Mouse (Mus musculus) hindbrain, embryonic 16.5 days (tissue): Measurements from ENCODE around the gene Zfp628. TPM values are rescaled to one million over a fixed set of nuclear protein-coding genes. Genes with fewer than 3 reads are reported as not detected.

Experiments used
- ATAC-seq: fragments of 200-750 bp; cut with Nextera tagmentation; 2 replicates; pipeline ENCODE4 v1.8.0; 2017; ENCODE audit warnings: moderate TSS enrichment, moderate library complexity
- H3K27ac ChIP-seq: fragments of 300-500 bp; sonication (generic); 2 replicates; pipeline ENCODE4 v1.5.1; 2014; ENCODE audit warnings: low read depth, mild to moderate bottlenecking, control low read depth, low read length, moderate library complexity
- H3K27me3 ChIP-seq: fragments of 300-500 bp; sonication (generic); replicated peaks from 2 replicates; pipeline ENCODE4 v1.6.1; 2014; ENCODE audit warnings: low read length; ENCODE audit not compliant: control insufficient read depth, insufficient read depth
- H3K36me3 ChIP-seq: fragments of 300-500 bp; sonication (generic); 2 replicates; pipeline ENCODE4 v1.6.1; 2014; ENCODE audit warnings: mild to moderate bottlenecking, low read length, moderate library complexity, mixed read lengths; ENCODE audit not compliant: control insufficient read depth, insufficient read depth
- H3K4me1 ChIP-seq: fragments of 300-500 bp; sonication (generic); 2 replicates; pipeline ENCODE4 v1.6.1; 2014; ENCODE audit warnings: low read depth, low read length; ENCODE audit not compliant: control insufficient read depth, insufficient read depth
- H3K4me2 ChIP-seq: fragments of 300-500 bp; sonication (generic); 2 replicates; pipeline ENCODE4 v1.6.1; 2014; ENCODE audit warnings: mild to moderate bottlenecking, low read length, control low read depth, moderate library complexity
- H3K4me3 ChIP-seq: fragments of 300-500 bp; sonication (generic); 2 replicates; pipeline ENCODE4 v1.5.1; 2014; ENCODE audit warnings: mild to moderate bottlenecking, low read length, control low read depth, moderate library complexity
- H3K9ac ChIP-seq: fragments of 300-500 bp; sonication (generic); 2 replicates; pipeline ENCODE4 v1.6.1; 2014; ENCODE audit warnings: low read depth, mild to moderate bottlenecking, control low read depth, low read length, moderate library complexity
- H3K9me3 ChIP-seq: fragments of 300-500 bp; sonication (generic); 2 replicates; pipeline ENCODE4 v1.6.1; 2014; ENCODE audit warnings: mild to moderate bottlenecking, low read length, moderate library complexity; ENCODE audit not compliant: control insufficient read depth
- WGBS: fragments of 180-500 bp; shearing (Covaris S2); extraction: QIAGEN DNeasy Blood & Tissue Kit; methylation state at CpG from one replicate; pipeline ENCODE4 v1.1.7; 2014; 5-methylcytosine and 5-hydroxymethylcytosine counted together
- polyA plus RNA-seq: library from polyadenylated mRNA; unstranded; fragments of >200 nt; fragmentation: Nextera tagmentation; extraction: Ambion mirVana; gene quantifications from 2 replicates; pipeline ENCODE4 v1.2.1, GENCODE M21; 2015

Gene Zfp628
- polyA plus RNA-seq, 1 experiment from 2014 or later: 3.2 TPM

DNA sequence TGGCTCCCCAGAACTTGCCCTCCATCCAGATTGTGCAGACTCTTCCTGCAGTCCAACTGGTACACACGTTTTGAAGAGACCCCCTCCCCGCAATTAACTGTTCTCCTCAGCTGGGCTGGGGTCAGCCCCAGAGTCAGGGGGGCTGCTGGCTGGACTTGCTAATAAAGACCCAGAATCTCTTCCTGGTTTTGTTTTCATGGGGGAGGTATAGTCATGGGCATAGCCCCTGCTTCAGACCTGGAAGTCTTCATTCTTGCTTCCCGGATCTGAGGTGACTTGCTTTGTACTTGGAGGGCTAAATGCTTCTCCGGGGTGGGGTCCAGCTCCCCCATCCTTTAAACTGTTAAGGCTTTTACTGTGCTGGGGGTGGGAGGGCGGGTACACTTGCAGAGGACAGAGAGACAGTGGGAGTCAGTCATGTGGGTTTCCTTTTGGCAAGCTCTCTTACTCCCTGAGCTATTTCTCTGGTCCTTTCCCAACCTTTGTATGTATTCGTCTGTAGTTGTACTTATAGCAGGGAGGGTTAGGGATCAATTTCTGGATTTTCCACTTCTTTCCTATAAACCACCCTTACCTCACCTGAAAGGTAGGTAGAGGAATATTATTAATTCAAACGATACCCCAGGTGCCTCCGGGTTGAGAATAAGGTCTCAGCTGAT is 6.9 kb downstream of the Zfp628 start, which contains the start of gene Nat14:
Gene Nat14 (plus strand): TSS at position 205 of the 659 bp plus-strand sequence.
- no peaks in the 10 kb centered on the region for H3K9me3 ChIP-seq
- H3K9ac ChIP-seq: peak within 1 kb of the TSS; percentile 64
- no peaks in the 10 kb centered on the region for H3K27me3 ChIP-seq
- peak within 1 kb of the TSS; percentile 42 for H3K4me3 ChIP-seq
- H3K4me2 ChIP-seq: peak within 1 kb of the TSS; percentile 85
- no peak; the same call in 1 of the 2 replicates for ATAC-seq
- H3K27ac ChIP-seq: peak within 1 kb of the TSS; percentile 94
- H3K4me1 ChIP-seq: peaks cover 42% of the 10 kb centered on the region
- peaks cover 24% of the 10 kb centered on the region for H3K36me3 ChIP-seq
- 25% methylated on average over 8 of the region's 8 CpGs for WGBS

GRCm38 (mm10) chr7:4922508-4922907 is 7.5 kb downstream of the Zfp628 start:
- under 1% methylated on average over 12 of the region's 14 CpGs for WGBS
- H3K9ac ChIP-seq: peak overlapping the region; percentile 64
- peak overlapping the region; percentile 42 for H3K4me3 ChIP-seq
- H3K4me1 ChIP-seq: peaks cover 38% of the 10 kb centered on the region
- H3K4me2 ChIP-seq: peak overlapping the region; percentile 85
- H3K27me3 ChIP-seq: no peaks in the 10 kb centered on the region
- peaks cover 24% of the 10 kb centered on the region for H3K36me3 ChIP-seq
- no peaks in the 10 kb centered on the region for H3K9me3 ChIP-seq
- peak; percentile 81 for ATAC-seq
- H3K27ac ChIP-seq: peak overlapping the region; percentile 94

- Histone ChIP-seq H3K4me3 (peak overlapping the region; percentile 42), H3K27ac (peak overlapping the region; percentile 94), H3K36me3 (peaks cover 24% of the 10 kb centered on the region), H3K4me1 (peaks cover 38% of the 10 kb centered on the region), H3K9me3 (no peaks in the 10 kb centered on the region), H3K27me3 (no peaks in the 10 kb centered on the region), H3K4me2 (peak overlapping the region; percentile 85), H3K9ac (peak overlapping the region; percentile 76)
- under 1% methylated on average over 14 of the region's 14 CpGs for WGBS
- ATAC-seq: peak; percentile 59
Observed at GRCm38 (mm10) chr7:4922931-4923565, 8.0 kb downstream of the Zfp628 start.

- Histone ChIP-seq H3K9ac (peak overlapping the region; percentile 76), H3K4me1 (peaks cover 38% of the 10 kb centered on the region), H3K4me3 (peak overlapping the region; percentile 42), H3K27ac (peak overlapping the region; percentile 94), H3K9me3 (no peaks in the 10 kb centered on the region), H3K4me2 (peak overlapping the region; percentile 85), H3K36me3 (peaks cover 21% of the 10 kb centered on the region), H3K27me3 (no peaks in the 10 kb centered on the region)
- 4% methylated on average over 37 of the region's 37 CpGs for WGBS
- ATAC-seq: peak; percentile 10
Observed at GRCm38 (mm10) chr7:4923586-4924364, 8.8 kb downstream of the Zfp628 start.

DNA sequence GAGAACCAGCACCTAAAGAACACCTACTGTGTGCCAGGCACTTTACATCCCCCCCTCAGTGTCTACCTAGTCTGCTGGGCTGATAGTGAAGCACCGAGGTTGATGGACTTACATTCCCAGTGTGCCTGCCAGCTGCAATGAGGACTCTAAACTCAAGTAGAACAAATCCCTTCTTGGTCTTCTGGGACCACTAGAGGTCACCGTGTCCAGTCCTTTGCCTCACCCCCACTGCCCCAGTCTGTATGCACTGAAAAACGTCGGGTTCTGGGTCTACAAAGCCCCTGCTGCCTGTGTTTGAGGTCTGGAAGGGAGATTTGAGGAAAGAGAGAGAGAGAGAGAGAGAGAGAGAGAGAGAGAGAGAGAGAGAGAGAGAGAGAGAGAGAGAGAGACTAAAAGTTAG is 9.5 kb downstream of the Zfp628 start:
- Histone ChIP-seq H3K9me3 (no peaks in the 10 kb centered on the region), H3K4me2 (peak overlapping the region; percentile 85), H3K4me3 (peak overlapping the region; percentile 42), H3K27me3 (no peaks in the 10 kb centered on the region), H3K36me3 (peaks cover 15% of the 10 kb centered on the region), H3K4me1 (peaks cover 38% of the 10 kb centered on the region), H3K27ac (peak overlapping the region; percentile 94), H3K9ac (peak overlapping the region; percentile 76)
- ATAC-seq: no peak
- WGBS: 4% methylated on average over 4 of the region's 4 CpGs

DNA sequence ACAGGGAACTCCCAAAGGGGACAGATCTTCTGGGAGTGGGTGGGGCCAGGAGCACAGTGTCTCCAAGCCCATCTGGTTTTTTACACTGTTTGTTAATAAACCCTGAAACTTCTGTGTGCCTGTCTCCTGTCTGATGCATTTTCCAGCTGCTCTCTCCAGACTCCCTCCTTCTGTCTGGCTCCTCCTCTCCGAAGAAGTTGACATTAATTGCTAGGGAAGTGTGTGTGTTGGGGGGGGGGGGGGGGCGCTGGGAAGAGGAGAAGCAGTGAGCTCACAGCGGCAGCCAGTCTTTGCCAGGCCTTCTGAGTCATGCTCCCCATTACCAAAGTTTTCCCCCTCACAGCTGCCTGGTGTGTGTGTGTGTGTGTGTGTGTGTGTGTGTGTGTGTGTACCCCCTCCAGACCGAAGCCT is 9.9 kb downstream of the Zfp628 start:
- Histone ChIP-seq H3K27me3 (no peaks in the 10 kb centered on the region), H3K4me3 (no peak overlapping the region), H3K36me3 (peaks cover 11% of the 10 kb centered on the region), H3K4me2 (peak overlapping the region; percentile 85), H3K9ac (no peak overlapping the region), H3K4me1 (peaks cover 38% of the 10 kb centered on the region), H3K27ac (peak overlapping the region; percentile 94), H3K9me3 (no peaks in the 10 kb centered on the region)
- ATAC-seq: no peak
- 3% methylated on average over 3 of the region's 4 CpGs for WGBS

- ATAC-seq: no peak
- no peaks in the 10 kb centered on the region for H3K9me3 ChIP-seq
- peak within 1 kb of the TSS; percentile 38; the same call in 1 of the 2 replicates for H3K9ac ChIP-seq
- H3K36me3 ChIP-seq: peaks cover 3% of the 10 kb centered on the region
- H3K27me3 ChIP-seq: no peaks in the 10 kb centered on the region
- 5% methylated on average over 6 of the region's 6 CpGs for WGBS
- peak within 1 kb of the TSS; percentile 94 for H3K27ac ChIP-seq
- no peak within 1 kb of the TSS for H3K4me3 ChIP-seq
- peak within 1 kb of the TSS; percentile 85 for H3K4me2 ChIP-seq
- H3K4me1 ChIP-seq: peaks cover 38% of the 10 kb centered on the region
Observed at GRCm38 (mm10) chr7:4925441-4926381, 10.7 kb downstream of the Zfp628 start, which contains the start of gene Ssc5d. Gene Ssc5d, plus strand, starts transcription at chr7:4925785.

DNA sequence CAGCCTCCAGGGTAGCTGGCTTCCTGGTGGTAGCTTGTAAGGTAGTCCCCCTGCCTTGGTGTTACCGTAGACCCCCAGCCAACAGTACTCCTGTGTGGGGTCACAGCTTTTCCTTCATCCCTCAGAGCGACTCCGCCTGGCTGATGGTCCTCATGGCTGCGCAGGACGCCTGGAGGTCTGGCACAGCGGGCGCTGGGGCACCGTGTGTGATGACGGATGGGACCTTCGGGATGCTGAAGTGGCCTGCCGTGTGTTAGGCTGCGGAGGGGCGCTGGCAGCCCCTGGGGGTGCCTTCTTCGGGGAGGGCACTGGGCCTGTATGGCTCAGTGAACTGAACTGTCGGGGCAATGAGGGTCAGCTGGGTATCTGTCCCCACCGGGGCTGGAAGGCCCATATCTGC is 11.8 kb downstream of the Zfp628 start:
- Histone ChIP-seq H3K9me3 (no peaks in the 10 kb centered on the region), H3K4me2 (no peak overlapping the region), H3K27me3 (no peaks in the 10 kb centered on the region), H3K36me3 (no peaks in the 10 kb centered on the region), H3K9ac (no peak overlapping the region), H3K27ac (no peak overlapping the region), H3K4me1 (peaks cover 30% of the 10 kb centered on the region), H3K4me3 (no peak overlapping the region)
- 58% methylated on average over 16 of the region's 16 CpGs for WGBS
- no peak for ATAC-seq
